Mouse (Mus musculus): ENCODE data around the gene St6galnac6. TPM values are rescaled to one million over a fixed set of nuclear protein-coding genes. Genes with fewer than 3 reads are reported as not detected.
A peak's percentile ranks its signal among the peaks of the same experiment; 100 is the strongest.

Gene St6galnac6
- total and polyA plus RNA-seq, 3 experiments, result 12.5 to 26.5 TPM; not detected in 1

GRCm38 (mm10) chr2:32570698-32571494, 28.6 kb upstream of the St6galnac6 start, which contains the start of gene Dpm2:
Gene Dpm2, plus strand, starts transcription at chr2:32570858.
- Histone ChIP-seq H3K36me3 (ENCODE audit: control insufficient read depth in 1 of 2, insufficient read depth in 2 of 2, low read length in 2 of 2) (peaks cover 0 to 6% of the 10 kb centered on the region in 2 experiments; a peak in 1 of 4 replicates), H3K27me3 (ENCODE audit: control insufficient read depth in 1 of 2, insufficient read depth in 2 of 2, low read length in 2 of 2) (no peaks in the 10 kb centered on the region), H3K9ac (ENCODE audit: control insufficient read depth, low read depth, low read length, poor library complexity, severe bottlenecking) (peak within 1 kb of the TSS; percentile 79), H3K27ac (ENCODE audit: control insufficient read depth, low read depth, low read length) (peak within 1 kb of the TSS; percentile 52), H3K9me3 (replicated peaks; ENCODE audit: insufficient read depth, low read length) (no peaks in the 10 kb centered on the region), H3K79me2 (ENCODE audit: control insufficient read depth, insufficient read depth, low read length, poor library complexity) (peaks cover 15% of the 10 kb centered on the region), H3K4me3 (ENCODE audit: control insufficient read depth in 1 of 2, insufficient read depth in 1 of 2, low read depth in 2 of 2, low read length in 2 of 2) (peak within 1 kb of the TSS; percentile 76 to 89), H3K4me1 (ENCODE audit: control insufficient read depth in 1 of 2, insufficient read depth in 2 of 2, low read length in 2 of 2) (peaks cover 3 to 7% of the 10 kb centered on the region in 2 experiments; a peak in 2 of 4 replicates)
- DNase-seq (ENCODE audit: low read depth, low spot score), result peak; percentile 96
- TF ChIP-seq MAX (IDR thresholded peaks at IDR 0.05; ENCODE audit: low read length) (peak; percentile 91), USF2 (IDR thresholded peaks at IDR 0.05; ENCODE audit: borderline replicate concordance in 1 of 2, insufficient read depth in 1 of 2, low read depth in 1 of 2, low read length in 2 of 2) (peak; percentile 80 to 88), MAFK (IDR thresholded peaks at IDR 0.05; ENCODE audit: borderline replicate concordance, low read depth, low read length) (no peak), USF1 (IDR thresholded peaks at IDR 0.05; ENCODE audit: low read depth, low read length) (peak; percentile 98), RAD21 (IDR thresholded peaks at IDR 0.05; ENCODE audit: low read depth, low read length) (no peak), POLR2AphosphoS2 (IDR thresholded peaks at IDR 0.05; ENCODE audit: low read length) (peak; percentile 95), NELFE (IDR thresholded peaks at IDR 0.05; ENCODE audit: low read depth, low read length) (peak; percentile 94), CHD2 (IDR thresholded peaks at IDR 0.05; ENCODE audit: low read length) (peak; percentile 41; the same call in 1 of the 2 replicates), E2F4 (IDR thresholded peaks at IDR 0.05; ENCODE audit: borderline replicate concordance, low read depth, low read length) (peak; percentile 78; the same call in 1 of the 2 replicates), HCFC1 (IDR thresholded peaks at IDR 0.05; ENCODE audit: low read depth, low read length) (peak; percentile 100), TBP (IDR thresholded peaks at IDR 0.05; ENCODE audit: low read depth, low read length) (peak; percentile 77), JUND (IDR thresholded peaks at IDR 0.05; ENCODE audit: low read depth, low read length) (no peak), CTCF (IDR thresholded peaks at IDR 0.05 in 2 of 3, conservative IDR thresholded peaks at IDR 0.05 in 1 of 3; ENCODE audit: control insufficient read depth in 1 of 3, insufficient read depth in 1 of 3, low read depth in 2 of 3, low read length in 3 of 3, poor library complexity in 1 of 3, severe bottlenecking in 1 of 3) (no peak), GABPA (IDR thresholded peaks at IDR 0.05; ENCODE audit: low read depth, low read length) (no peak), MYB (IDR thresholded peaks at IDR 0.05; ENCODE audit: low read depth, low read length) (no peak), BHLHE40 (IDR thresholded peaks at IDR 0.05; ENCODE audit: borderline replicate concordance, low read depth, low read length) (peak; percentile 68), ETS1 (IDR thresholded peaks at IDR 0.05; ENCODE audit: low read depth, low read length) (peak; percentile 15; the same call in 1 of the 2 replicates), TCF12 (IDR thresholded peaks at IDR 0.05; ENCODE audit: low read depth, low read length) (peak; percentile 60; the same call in 1 of the 2 replicates), ZKSCAN1 (IDR thresholded peaks at IDR 0.05; ENCODE audit: low read depth, low read length) (no peak), KAT2A (conservative IDR thresholded peaks at IDR 0.05; ENCODE audit: low read depth, low read length) (peak; percentile 94), POLR2AphosphoS5 (IDR thresholded peaks at IDR 0.05; ENCODE audit: borderline replicate concordance, low read depth, low read length) (no peak), ZNF384 (IDR thresholded peaks at IDR 0.05; ENCODE audit: low read depth, low read length) (no peak), MXI1 (IDR thresholded peaks at IDR 0.05; ENCODE audit: low read depth, low read length) (peak; percentile 87), SIN3A (IDR thresholded peaks at IDR 0.05; ENCODE audit: low read length) (peak; percentile 97), NRF1 (IDR thresholded peaks at IDR 0.05; ENCODE audit: insufficient read depth, low read depth, low read length, poor library complexity, severe bottlenecking) (peak; percentile 37; the same call in 1 of the 2 replicates), EP300 (IDR thresholded peaks at IDR 0.05; ENCODE audit: low read depth in 1 of 2, low read length in 2 of 2) (no peak), SMC3 (IDR thresholded peaks at IDR 0.05; ENCODE audit: low read depth, low read length) (no peak), GATA1 (IDR thresholded peaks at IDR 0.05; ENCODE audit: low read depth, low read length) (no peak), POLR2A (IDR thresholded peaks at IDR 0.05; ENCODE audit: control insufficient read depth in 1 of 2, insufficient read depth in 1 of 2, low read depth in 1 of 2, low read length in 2 of 2, poor library complexity in 1 of 2) (peak; percentile 92 to 96), RCOR1 (IDR thresholded peaks at IDR 0.05; ENCODE audit: low read depth, low read length) (no peak), MAZ (IDR thresholded peaks at IDR 0.05; ENCODE audit: low read depth, low read length) (peak; percentile 44; the same call in 1 of the 2 replicates), CHD1 (IDR thresholded peaks at IDR 0.05; ENCODE audit: low read depth, low read length) (no peak), TAL1 (IDR thresholded peaks at IDR 0.05; ENCODE audit: low read length) (no peak), UBTF (IDR thresholded peaks at IDR 0.05; ENCODE audit: borderline replicate concordance, insufficient read depth, low read depth, low read length) (no peak), ZMIZ1 (IDR thresholded peaks at IDR 0.05; ENCODE audit: low read depth, low read length) (peak; percentile 57; the same call in 1 of the 2 replicates)

All from MEL (cell line).